In genomic region chr17:10519506-10520155, GRCm38 (mm10) we compare ENCODE assay signal across 11 mouse cellular contexts.
DNase-seq lines count a peak whose midpoint lies in the region; ATAC-seq and TF ChIP-seq lines count a peak whose summit lies in the region.
"Had no signal": no experiment of that assay in that cellular context is flagged by ENCODE, and none has a peak within 500 bp of the region (broad histone marks: within the 10 kb centered on the region; RNA-seq: fewer than 3 reads in every experiment).

No protein-coding gene starts in this region.

- H3K9me3 ChIP-seq in forebrain, embryonic 13.5 days (replicated peaks), result no peaks in the 10 kb centered on the region
- no peaks in the 10 kb centered on the region for H3K9me3 ChIP-seq in hindbrain, embryonic 13.5 days
- no peaks in the 10 kb centered on the region for H3K9me3 ChIP-seq in neural tube, embryonic 13.5 days
- H3K9me3 ChIP-seq: limb, embryonic 15.5 days had no signal

- DNase-seq in left cerebral cortex, adult 2 months (ENCODE audit: extremely low spot score in 1 of 2, low spot score in 2 of 2), result no peak
- DNase-seq in left cerebral cortex, postnatal 10 days (ENCODE audit: extremely low spot score in 1 of 2, low spot score in 2 of 2), result no peak
- no peak for DNase-seq in layer of hippocampus, adult 11-12 months (ENCODE audit: low spot score)
- DNase-seq in layer of hippocampus, postnatal 10 days (ENCODE audit: low spot score in 2 of 2), result no peak
- DNase-seq: cerebellum, adult 11 months had no signal

- peak overlapping the region; percentile 40 for H3K4me2 ChIP-seq in forebrain, embryonic 13.5 days
- peak overlapping the region; percentile 33 for H3K4me2 ChIP-seq in hindbrain, embryonic 13.5 days
- peak overlapping the region; percentile 11; the same call in 1 of the 2 replicates for H3K4me2 ChIP-seq in neural tube, embryonic 13.5 days
- H3K4me2 ChIP-seq: limb, embryonic 15.5 days had no signal

- peak overlapping the region; percentile 24 for H3K27ac ChIP-seq in left cerebral cortex, adult 2 months
- H3K27ac ChIP-seq in forebrain, embryonic 13.5 days, result no peak overlapping the region
- peak overlapping the region; percentile 62; the same call in 1 of the 2 replicates for H3K27ac ChIP-seq in hindbrain, embryonic 13.5 days
- H3K27ac ChIP-seq in neural tube, embryonic 13.5 days (replicated peaks), result peak overlapping the region; percentile 47
- H3K27ac ChIP-seq: limb, embryonic 15.5 days; macrophage had no signal

- peak overlapping the region; percentile 5; the same call in 1 of the 2 replicates for H3K9ac ChIP-seq in forebrain, embryonic 13.5 days
- no peak overlapping the region for H3K9ac ChIP-seq in hindbrain, embryonic 13.5 days
- H3K9ac ChIP-seq in neural tube, embryonic 13.5 days, result 0 out of 2 replicates have a peak overlapping the region, but pooled peaks have one; percentile 13
- H3K9ac ChIP-seq: limb, embryonic 15.5 days had no signal

- no peaks in the 10 kb centered on the region for H3K36me3 ChIP-seq in forebrain, embryonic 13.5 days (ENCODE audit: poor library complexity, severe bottlenecking)
- H3K36me3 ChIP-seq in hindbrain, embryonic 13.5 days, result no peaks in the 10 kb centered on the region
- no peaks in the 10 kb centered on the region for H3K36me3 ChIP-seq in neural tube, embryonic 13.5 days
- H3K36me3 ChIP-seq: limb, embryonic 15.5 days had no signal

- 7% methylated on average over 11 of the region's 11 CpGs for WGBS in forebrain, embryonic 13.5 days
- 15% methylated on average over 11 of the region's 11 CpGs for WGBS in hindbrain, embryonic 13.5 days
- WGBS in neural tube, embryonic 13.5 days, result 16% methylated on average over 11 of the region's 11 CpGs

- TF ChIP-seq CTCF in left cerebral cortex, adult 2 months (IDR thresholded peaks at IDR 0.05), result peak; percentile 8; the same call in 1 of the 2 replicates

- intact Hi-C loops in left cerebral cortex, adult 2 months (cut with DNase I), result no loop called here
- intact Hi-C loops in left cerebral cortex, postnatal 10 days (cut with DNase I), result loop anchor here (10.0 kb wide), 1 partner anchor 215 kb away; no protein-coding TSS in a partner anchor

- no peaks in the 10 kb centered on the region for H3K27me3 ChIP-seq in forebrain, embryonic 13.5 days
- H3K27me3 ChIP-seq in hindbrain, embryonic 13.5 days, result no peaks in the 10 kb centered on the region
- H3K27me3 ChIP-seq in neural tube, embryonic 13.5 days, result no peaks in the 10 kb centered on the region
- H3K27me3 ChIP-seq: limb, embryonic 15.5 days had no signal

- H3K4me1 ChIP-seq in forebrain, embryonic 13.5 days, result peaks cover 24% of the 10 kb centered on the region
- H3K4me1 ChIP-seq in hindbrain, embryonic 13.5 days (replicated peaks), result peaks cover 23% of the 10 kb centered on the region
- peaks cover 44% of the 10 kb centered on the region for H3K4me1 ChIP-seq in neural tube, embryonic 13.5 days (replicated peaks)

- peak overlapping the region; percentile 23; the same call in 1 of the 2 replicates for H3K4me3 ChIP-seq in left cerebral cortex, adult 2 months
- H3K4me3 ChIP-seq in forebrain, embryonic 13.5 days, result no peak overlapping the region
- H3K4me3 ChIP-seq in hindbrain, embryonic 13.5 days, result no peak overlapping the region
- no peak overlapping the region for H3K4me3 ChIP-seq in neural tube, embryonic 13.5 days
- H3K4me3 ChIP-seq: limb, embryonic 15.5 days had no signal

- no peak for ATAC-seq in forebrain, embryonic 13.5 days
- no peak for ATAC-seq in hindbrain, embryonic 13.5 days (ENCODE audit: low FRiP score)
- no peak for ATAC-seq in neural tube, embryonic 13.5 days (ENCODE audit: low read depth)
- ATAC-seq: activated CD4-positive, CD25-positive, alpha-beta regulatory T cell, adult 4 months had no signal
